Mouse (Mus musculus): ENCODE data around the gene Pibf1.

- TF ChIP-seq CTCF (IDR thresholded peaks at IDR 0.05; ENCODE audit: borderline replicate concordance, insufficient read depth, low read length) (no peak), POLR2A (IDR thresholded peaks at IDR 0.05; ENCODE audit: low read depth, low read length) (no peak)
Measured at GRCm38 (mm10) chr14:99121584-99122339, 22.5 kb downstream of the Pibf1 start.

Data from embryonic fibroblast, embryonic 13.5 days (primary cell).